Mouse (Mus musculus) liver, adult 2 months (tissue): ENCODE data around the gene Add1. TPM values are rescaled to one million over a fixed set of nuclear protein-coding genes. Genes with fewer than 3 reads are reported as not detected.

Experiments
- DNase-seq: peaks from one replicate; pipeline ENCODE4 v3.0.0-alpha.2; 2011; ENCODE audit warnings: low read depth, low spot score; ENCODE audit errors: extremely low read depth
- H3K27ac ChIP-seq: fragments of 200-500 bp; replicated peaks from 2 replicates; pipeline ENCODE4 v1.5.1; 2012; ENCODE audit warnings: low read depth, mild to moderate bottlenecking, control low read depth, inconsistent platforms, low read length; ENCODE audit not compliant: insufficient read depth
- H3K27me3 ChIP-seq: fragments of 200-500 bp; 2 replicates; pipeline ENCODE4 v1.6.1; 2012; ENCODE audit warnings: mild to moderate bottlenecking, moderate library complexity, low read length, inconsistent platforms; ENCODE audit not compliant: control insufficient read depth, insufficient read depth
- H3K36me3 ChIP-seq: fragments of 200-500 bp; 2 replicates; pipeline ENCODE4 v1.6.1; 2012; ENCODE audit warnings: low read length, inconsistent platforms; ENCODE audit not compliant: control insufficient read depth, insufficient read depth
- H3K4me1 ChIP-seq: fragments of 200-500 bp; 2 replicates; pipeline ENCODE4 v1.6.1; 2011; ENCODE audit warnings: low read length; ENCODE audit not compliant: control insufficient read depth, insufficient read depth
- H3K4me3 ChIP-seq: fragments of 200-500 bp; 2 replicates; pipeline ENCODE4 v1.5.1; 2011; ENCODE audit warnings: low read depth, mild to moderate bottlenecking, control low read depth, low read length, moderate library complexity; ENCODE audit not compliant: insufficient read depth
- H3K79me2 ChIP-seq: fragments of 200-500 bp; 2 replicates; pipeline ENCODE4 v1.6.1; 2012; ENCODE audit warnings: inconsistent platforms, mild to moderate bottlenecking, low read length, moderate library complexity; ENCODE audit not compliant: control insufficient read depth, insufficient read depth
- H3K9ac ChIP-seq: fragments of 200-500 bp; 2 replicates; pipeline ENCODE4 v1.6.1; 2012; ENCODE audit warnings: low read depth, mild to moderate bottlenecking, control low read depth, inconsistent platforms, low read length
- CTCF ChIP-seq: fragments of 200-500 bp; IDR thresholded peaks from 2 replicates; pipeline ENCODE4 v1.5.1; 2011; ENCODE audit warnings: low read depth, low read length, control low read depth
- POLR2A ChIP-seq: fragments of 200-500 bp; IDR thresholded peaks from 2 replicates; pipeline ENCODE4 v1.6.1; 2011; ENCODE audit warnings: low read length, control low read depth; ENCODE audit not compliant: insufficient read depth; ENCODE audit errors: extremely low read depth
- WGBS: fragments of 180-500 bp; shearing (Covaris S2); methylation state at CpG from one replicate; pipeline ENCODE4 v1.1.7; 2018; 5-methylcytosine and 5-hydroxymethylcytosine counted together
- polyA plus RNA-seq: library from polyadenylated mRNA; depleted of rRNA; stranded (reverse); fragments of >200 nt; gene quantifications from 2 replicates; pipeline ENCODE4 v1.2.3, GENCODE M21; 2012
- total RNA-seq: library from RNA; depleted of rRNA; stranded (reverse); fragments of >200 nt; gene quantifications from 2 replicates; pipeline ENCODE4 v1.2.3, GENCODE M21; 2014

Add1 gene
- total and polyA plus RNA-seq, 2 experiments, result 30.6 to 39.3 TPM

DNA sequence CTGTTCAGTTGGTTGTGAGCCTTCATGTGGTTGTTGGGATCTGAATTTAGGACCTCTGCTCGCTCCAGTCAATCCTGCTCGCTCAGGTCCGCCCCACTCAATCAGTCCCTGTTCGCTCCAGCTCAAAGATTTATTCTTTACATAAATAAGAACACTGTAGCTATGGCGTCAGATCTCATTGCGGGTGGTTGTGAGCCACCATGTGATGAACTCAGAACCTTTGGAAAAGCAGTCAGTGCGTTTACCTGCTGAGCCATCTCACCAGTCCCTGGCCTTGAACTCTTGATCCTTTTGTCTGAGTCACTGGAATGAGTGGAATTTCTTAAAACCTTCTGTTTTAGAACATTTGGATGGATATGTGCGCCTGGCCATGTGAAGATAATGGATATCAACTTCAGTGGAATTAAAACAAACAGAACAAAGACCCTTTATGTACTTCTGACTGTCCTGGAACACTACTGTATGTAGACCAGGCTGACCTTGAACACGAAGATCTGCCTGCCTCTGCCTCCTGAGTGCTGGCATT lies 19.8 kb downstream of the Add1 start:
- Histone ChIP-seq H3K27me3 (no peaks in the 10 kb centered on the region), H3K4me1 (no peaks in the 10 kb centered on the region; the same call in none of the 2 replicates), H3K4me3 (no peak overlapping the region), H3K27ac (no peak overlapping the region), H3K36me3 (peaks cover 3% of the 10 kb centered on the region; the same call in 1 of the 2 replicates), H3K79me2 (peaks cover 7% of the 10 kb centered on the region; the same call in 1 of the 2 replicates), H3K9ac (no peak overlapping the region)
- 92% methylated on average over 9 of the region's 9 CpGs for WGBS
- TF ChIP-seq CTCF, result no peak
- no peak for TF ChIP-seq POLR2A
- no peak for DNase-seq

DNA sequence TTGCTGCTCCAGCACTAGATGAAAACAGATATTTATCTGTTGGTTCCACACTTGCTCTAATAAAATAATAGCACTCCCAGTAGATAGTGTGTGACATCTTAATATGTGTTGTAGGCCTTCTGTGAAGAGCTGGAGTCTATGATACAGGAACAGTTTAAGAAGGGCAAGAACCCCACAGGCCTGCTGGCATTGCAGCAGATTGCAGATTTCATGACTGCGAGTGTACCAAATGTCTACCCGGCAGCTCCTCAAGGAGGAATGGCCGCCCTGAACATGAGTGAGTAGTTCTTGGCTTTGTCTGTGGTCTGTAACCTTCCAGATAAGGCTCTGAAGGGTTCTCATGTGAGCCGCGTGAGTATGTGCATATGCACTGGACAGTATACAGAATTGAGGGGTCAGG lies 31.1 kb downstream of the Add1 start:
- H3K36me3 ChIP-seq, result peaks cover 32% of the 10 kb centered on the region
- DNase-seq, result no peak
- H3K79me2 ChIP-seq, result no peaks in the 10 kb centered on the region; the same call in 1 of the 2 replicates
- no peak for TF ChIP-seq POLR2A
- TF ChIP-seq CTCF, result no peak
- H3K27me3 ChIP-seq, result no peaks in the 10 kb centered on the region
- H3K4me1 ChIP-seq, result no peaks in the 10 kb centered on the region
- no peak overlapping the region for H3K4me3 ChIP-seq
- no peak overlapping the region for H3K27ac ChIP-seq
- no peak overlapping the region for H3K9ac ChIP-seq
- WGBS, result 90% methylated on average over 5 of the region's 5 CpGs

DNA sequence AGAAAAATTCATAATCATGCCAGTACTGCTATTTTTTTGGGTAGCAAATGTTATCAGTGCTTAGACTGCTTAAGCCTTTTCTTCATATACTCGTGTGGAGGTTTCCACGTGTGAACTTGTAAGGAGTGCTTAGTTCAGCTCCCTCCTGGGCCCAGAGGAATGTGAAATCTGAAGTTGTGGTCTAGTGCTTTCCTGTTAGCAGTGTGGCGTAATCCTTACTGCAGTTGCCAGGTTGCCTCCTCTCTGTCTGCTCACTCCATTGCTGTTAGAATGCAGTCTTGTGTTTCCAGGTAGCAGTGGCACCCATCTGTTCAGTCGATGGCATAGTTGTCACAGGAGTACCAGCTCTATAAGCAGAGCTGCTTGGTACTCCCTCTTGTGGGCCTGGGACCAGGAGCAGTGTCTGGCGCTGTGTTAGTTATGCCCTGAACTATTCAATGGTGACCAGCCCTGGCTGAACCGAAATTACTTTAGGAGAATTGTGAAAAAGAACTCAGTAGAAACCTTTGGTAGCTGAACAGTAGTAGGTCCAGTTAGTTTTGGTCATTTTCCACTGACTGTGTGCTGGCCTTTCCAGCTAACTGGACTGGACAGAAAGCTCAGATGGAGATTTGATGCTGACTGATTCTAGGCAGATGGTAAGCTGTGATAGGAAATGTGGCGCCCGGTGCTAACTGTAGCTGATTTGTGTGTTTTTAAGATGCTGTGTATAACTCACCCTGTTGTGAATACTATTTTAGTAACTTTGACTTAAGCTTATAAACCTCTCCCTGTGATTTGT lies 33.8 kb downstream of the Add1 start:
- TF ChIP-seq CTCF, result no peak
- no peak for TF ChIP-seq POLR2A
- Histone ChIP-seq H3K79me2 (no peaks in the 10 kb centered on the region), H3K27ac (no peak overlapping the region), H3K27me3 (no peaks in the 10 kb centered on the region), H3K4me1 (no peaks in the 10 kb centered on the region), H3K4me3 (no peak overlapping the region), H3K9ac (no peak overlapping the region), H3K36me3 (peaks cover 43% of the 10 kb centered on the region)
- WGBS, result 85% methylated on average over 8 of the region's 8 CpGs
- DNase-seq, result no peak

DNA sequence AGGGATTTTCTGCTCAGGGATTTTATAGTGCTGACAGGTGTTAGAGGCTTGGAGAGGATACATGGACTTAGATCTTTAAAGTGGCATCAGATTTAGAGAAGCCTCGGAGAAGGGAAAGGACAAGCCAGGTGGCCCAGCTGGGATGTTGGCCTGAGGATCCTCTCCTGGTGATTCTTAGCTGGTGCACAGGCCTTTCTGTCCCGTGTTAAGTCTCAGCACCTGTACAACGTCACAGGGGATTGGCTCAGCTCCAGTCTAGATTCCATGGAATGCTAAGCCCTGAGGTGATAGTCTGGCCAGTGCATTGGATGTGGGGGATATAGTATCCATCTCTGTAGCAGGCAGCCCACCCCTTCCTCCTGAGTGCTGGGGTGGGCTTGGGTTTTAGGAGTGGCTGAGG lies 34.8 kb downstream of the Add1 start:
- DNase-seq, result no peak
- H3K4me1 ChIP-seq, result no peaks in the 10 kb centered on the region
- WGBS, result 87% methylated on average over 3 of the region's 3 CpGs
- no peak overlapping the region for H3K27ac ChIP-seq
- no peaks in the 10 kb centered on the region for H3K79me2 ChIP-seq
- no peak for TF ChIP-seq POLR2A
- TF ChIP-seq CTCF, result no peak
- H3K27me3 ChIP-seq, result no peaks in the 10 kb centered on the region
- peaks cover 43% of the 10 kb centered on the region for H3K36me3 ChIP-seq
- no peak overlapping the region for H3K4me3 ChIP-seq
- H3K9ac ChIP-seq, result no peak overlapping the region

DNA sequence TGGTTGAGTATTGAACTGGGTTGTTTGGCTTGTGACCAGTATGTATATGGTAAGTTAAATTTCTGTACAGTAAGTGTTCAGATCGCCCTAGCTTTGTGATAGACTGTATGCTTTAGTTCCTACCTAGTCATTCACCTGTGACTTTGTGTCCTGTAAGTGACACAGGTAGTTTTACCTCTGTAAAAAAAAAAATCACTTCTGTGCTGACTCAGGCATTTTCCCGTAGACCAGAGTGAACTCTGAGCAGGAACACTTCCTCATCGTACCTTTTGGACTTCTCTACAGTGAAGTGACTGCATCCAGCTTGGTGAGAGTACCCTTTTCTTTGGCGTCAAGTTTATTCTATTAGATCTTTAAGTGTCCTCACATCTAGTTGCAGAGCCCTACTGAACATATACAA lies 36.5 kb downstream of the Add1 start:
- TF ChIP-seq POLR2A (no peak), CTCF (no peak)
- no peaks in the 10 kb centered on the region for H3K27me3 ChIP-seq
- no peaks in the 10 kb centered on the region for H3K4me1 ChIP-seq
- no peak for DNase-seq
- no peak overlapping the region for H3K9ac ChIP-seq
- H3K4me3 ChIP-seq, result no peak overlapping the region
- peaks cover 53% of the 10 kb centered on the region for H3K36me3 ChIP-seq
- H3K27ac ChIP-seq, result no peak overlapping the region
- H3K79me2 ChIP-seq, result no peaks in the 10 kb centered on the region
- 76% methylated on average over 4 of the region's 4 CpGs for WGBS

DNA sequence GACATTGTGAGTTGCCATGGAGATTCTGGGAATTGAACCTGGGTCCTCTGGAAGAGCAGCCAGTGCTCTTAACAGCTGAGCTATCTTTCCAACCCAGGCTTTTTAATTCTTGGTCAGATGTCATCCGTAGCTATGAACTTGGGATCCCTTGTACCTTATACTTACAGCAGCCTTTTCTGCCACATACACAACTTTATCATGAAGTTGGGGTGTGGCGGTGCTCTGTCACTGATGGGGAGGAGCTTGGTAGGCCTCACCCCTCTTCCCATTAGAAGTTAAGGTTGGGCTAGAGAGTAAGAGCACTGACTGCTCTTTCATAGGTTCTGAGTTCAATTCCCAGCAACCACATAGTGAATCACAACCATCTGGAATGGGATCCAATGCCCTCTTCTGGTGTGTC lies 59.5 kb downstream of the Add1 start:
- Histone ChIP-seq H3K27ac (no peak overlapping the region), H3K4me3 (no peak overlapping the region), H3K36me3 (peaks cover 6% of the 10 kb centered on the region), H3K79me2 (no peaks in the 10 kb centered on the region), H3K4me1 (peaks cover 4% of the 10 kb centered on the region), H3K27me3 (no peaks in the 10 kb centered on the region), H3K9ac (no peak overlapping the region)
- TF ChIP-seq CTCF, result no peak
- no peak for TF ChIP-seq POLR2A
- WGBS, result 94% methylated on average over 2 of the region's 2 CpGs
- no peak for DNase-seq
